Mouse (Mus musculus) C2C12 (cell line): ENCODE measurements at regions not wholly inside any gene's neighbourhood (a gene's known extent, or its start where the extent isn't known, plus 50 kb on each side); places are given as distances from the start of the nearest gene placed in this dataset.

Experiments used
- CEBPB ChIP-seq: IDR thresholded peaks from one replicate; pipeline ENCODE4 v1.6.1; 2011; ENCODE audit warnings: low read depth, mild to moderate bottlenecking, control low read depth, moderate library complexity
- CTCF ChIP-seq: IDR thresholded peaks from one replicate; pipeline ENCODE4 v1.5.1; 2011; ENCODE audit not compliant: control insufficient read depth, insufficient read depth, insufficient read length
- FOSL1 ChIP-seq: IDR thresholded peaks from one replicate; pipeline ENCODE4 v1.8.0; 2011; ENCODE audit warnings: mild to moderate bottlenecking, low read length; ENCODE audit not compliant: poor library complexity, insufficient read depth, severe bottlenecking
- MAX ChIP-seq: IDR thresholded peaks from one replicate; pipeline ENCODE4 v1.6.1; 2011; ENCODE audit warnings: mild to moderate bottlenecking, control low read depth
- USF1 ChIP-seq: IDR thresholded peaks from one replicate; pipeline ENCODE4 v1.6.1; 2011; ENCODE audit warnings: low read depth, mild to moderate bottlenecking, control low read depth, moderate library complexity

GRCm38 (mm10) chr16:95926558-95926957 lies 64.2 kb downstream of the Psmg1 start:
- TF ChIP-seq CTCF: no peak
- no peak for TF ChIP-seq MAX
- TF ChIP-seq USF1: no peak
- no peak for TF ChIP-seq CEBPB
- TF ChIP-seq FOSL1: no peak
